Mouse (Mus musculus) lung, postnatal 4 days (tissue): ENCODE results near the gene Olfr548-ps1.
"Not testable (repeated sequence)": the region's sequence is repeated elsewhere in the genome, so short reads cannot be mapped to it uniquely, and the experiment has no call there.

ENCODE experiments used
- DNase-seq, 2 experiments: peaks; one replicate each; pipeline ENCODE4 v3.0.0; 2021

Gene Olfr548-ps1

GRCm38 (mm10) chr7:102540596-102540995, at the start of gene Olfr548-ps1:
TSS of gene Olfr548-ps1 (plus strand) at chr7:102540896.
- no peak for DNase-seq

- not testable (repeated sequence) for DNase-seq
Observed at GRCm38 (mm10) chr7:102494416-102494815, 46.3 kb upstream of the Olfr548-ps1 start.

GRCm38 (mm10) chr7:102499473-102499872, 41.2 kb upstream of the Olfr548-ps1 start, which contains the start of gene Olfr545:
TSS of gene Olfr545 (minus strand) at chr7:102499573.
- DNase-seq: no peak

- DNase-seq: no peak
Observed at GRCm38 (mm10) chr7:102501986-102502385, 38.7 kb upstream of the Olfr548-ps1 start.

- peak; percentile 41 to 78 for DNase-seq
Observed at GRCm38 (mm10) chr7:102506848-102507247, 33.8 kb upstream of the Olfr548-ps1 start.

- no peak for DNase-seq
Observed at GRCm38 (mm10) chr7:102508066-102508465, 32.6 kb upstream of the Olfr548-ps1 start.

- DNase-seq: no peak
Observed at GRCm38 (mm10) chr7:102508666-102509065, 32.0 kb upstream of the Olfr548-ps1 start.

- no peak for DNase-seq
Observed at GRCm38 (mm10) chr7:102509726-102510125, 31.0 kb upstream of the Olfr548-ps1 start.

GRCm38 (mm10) chr7:102511927-102512326, 28.8 kb upstream of the Olfr548-ps1 start:
- no peak for DNase-seq

GRCm38 (mm10) chr7:102512814-102513435, 27.8 kb upstream of the Olfr548-ps1 start:
- peak; percentile 87 to 88 for DNase-seq

GRCm38 (mm10) chr7:102514144-102514543, 26.6 kb upstream of the Olfr548-ps1 start:
- DNase-seq: no peak

GRCm38 (mm10) chr7:102516261-102517050, 24.2 kb upstream of the Olfr548-ps1 start:
- peak; percentile 13 to 37 for DNase-seq

- no peak for DNase-seq
Observed at GRCm38 (mm10) chr7:102517051-102517335, 23.7 kb upstream of the Olfr548-ps1 start.

- no peak for DNase-seq
Observed at GRCm38 (mm10) chr7:102529052-102529451, 11.6 kb upstream of the Olfr548-ps1 start.

GRCm38 (mm10) chr7:102534449-102534848, 6.2 kb upstream of the Olfr548-ps1 start, which contains the start of gene Olfr547:
TSS of gene Olfr547 (plus strand) at chr7:102534749.
- no peak for DNase-seq

GRCm38 (mm10) chr7:102541251-102541650, 555 bp downstream of the Olfr548-ps1 start:
- no peak for DNase-seq

- no peak for DNase-seq
Observed at GRCm38 (mm10) chr7:102549570-102549969, 8.9 kb downstream of the Olfr548-ps1 start, which contains the start of gene Olfr549. TSS of gene Olfr549 (plus strand) at chr7:102549870.

GRCm38 (mm10) chr7:102553279-102553678, 12.6 kb downstream of the Olfr548-ps1 start:
- DNase-seq: no peak

GRCm38 (mm10) chr7:102564999-102565997, 24.6 kb downstream of the Olfr548-ps1 start, which contains the start of gene Trim21:
TSS of gene Trim21 (minus strand) at chr7:102565486.
- DNase-seq: peak; percentile 87 to 90

- no peak for DNase-seq
Observed at GRCm38 (mm10) chr7:102566219-102566618, 25.5 kb downstream of the Olfr548-ps1 start.

GRCm38 (mm10) chr7:102571142-102571541, 30.4 kb downstream of the Olfr548-ps1 start, which contains the start of gene Olfr550:
TSS of gene Olfr550 (plus strand) at chr7:102571442.
- no peak for DNase-seq

GRCm38 (mm10) chr7:102573174-102573830, 32.6 kb downstream of the Olfr548-ps1 start:
- DNase-seq: no peak
